Mouse (Mus musculus): ENCODE data around the gene Apoh. TPM values are rescaled to one million over a fixed set of nuclear protein-coding genes. Genes with fewer than 3 reads are reported as not detected.
A peak's percentile ranks its signal among the peaks of the same experiment; 100 is the strongest.

The Apoh gene
- total RNA-seq, 1 experiment from 2014 or later, result not detected

- peak; percentile 94 for ATAC-seq (ENCODE audit: extremely low read depth, insufficient number of reproducible peaks, low FRiP score, poor library complexity, severe bottlenecking)
These were observed 81.9 kb downstream of the Apoh start, which contains the start of gene Cep112 for GRCm38 (mm10) chr11:108424889-108425591. TSS of gene Cep112 (plus strand) at chr11:108425192.

DNA sequence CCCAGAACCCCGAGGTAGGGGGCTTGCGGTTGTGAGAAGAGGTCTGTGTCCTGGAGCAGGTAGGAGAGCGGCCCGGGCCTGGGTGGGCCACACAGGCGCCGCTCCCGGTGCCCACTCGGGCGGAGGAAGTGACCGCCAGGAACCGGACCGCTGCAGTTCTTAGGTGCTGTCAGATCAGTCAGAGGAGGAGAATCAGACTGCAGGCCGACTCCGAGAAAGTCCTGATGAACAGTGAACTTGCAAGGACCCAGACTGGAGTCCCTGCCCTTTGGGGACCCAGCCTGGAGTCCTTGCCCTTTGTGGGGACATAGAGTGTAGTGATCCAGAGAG is 82.4 kb downstream of the Apoh start:
- ATAC-seq (ENCODE audit: extremely low read depth, insufficient number of reproducible peaks, low FRiP score, poor library complexity, severe bottlenecking), result no peak

- ATAC-seq (ENCODE audit: extremely low read depth, insufficient number of reproducible peaks, low FRiP score, poor library complexity, severe bottlenecking), result no peak
These were observed 82.9 kb downstream of the Apoh start for GRCm38 (mm10) chr11:108426086-108426485.

GRCm38 (mm10) chr11:108427191-108427590 is 84.0 kb downstream of the Apoh start:
- no peak for ATAC-seq (ENCODE audit: extremely low read depth, insufficient number of reproducible peaks, low FRiP score, poor library complexity, severe bottlenecking)

DNA sequence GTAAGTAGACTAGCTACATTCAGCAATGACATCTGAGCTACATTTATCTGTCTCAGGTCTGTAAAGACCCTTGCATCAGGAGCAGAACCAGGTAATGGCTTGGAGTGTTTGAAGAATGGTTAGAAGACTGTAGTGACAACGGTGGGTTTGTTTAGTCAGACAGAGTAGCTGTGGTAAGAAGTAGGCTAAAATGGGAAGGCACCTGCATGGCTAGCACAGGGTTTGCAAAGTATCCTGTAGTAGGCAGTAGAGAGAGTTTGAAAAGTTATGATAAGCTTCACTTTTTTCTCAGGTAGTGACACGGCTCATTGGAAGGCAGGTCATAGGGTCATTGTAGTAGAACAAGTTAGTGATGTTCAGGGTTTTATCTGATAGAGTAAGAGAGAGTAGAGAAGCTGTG is 85.9 kb downstream of the Apoh start:
- ATAC-seq (ENCODE audit: extremely low read depth, insufficient number of reproducible peaks, low FRiP score, poor library complexity, severe bottlenecking), result no peak

DNA sequence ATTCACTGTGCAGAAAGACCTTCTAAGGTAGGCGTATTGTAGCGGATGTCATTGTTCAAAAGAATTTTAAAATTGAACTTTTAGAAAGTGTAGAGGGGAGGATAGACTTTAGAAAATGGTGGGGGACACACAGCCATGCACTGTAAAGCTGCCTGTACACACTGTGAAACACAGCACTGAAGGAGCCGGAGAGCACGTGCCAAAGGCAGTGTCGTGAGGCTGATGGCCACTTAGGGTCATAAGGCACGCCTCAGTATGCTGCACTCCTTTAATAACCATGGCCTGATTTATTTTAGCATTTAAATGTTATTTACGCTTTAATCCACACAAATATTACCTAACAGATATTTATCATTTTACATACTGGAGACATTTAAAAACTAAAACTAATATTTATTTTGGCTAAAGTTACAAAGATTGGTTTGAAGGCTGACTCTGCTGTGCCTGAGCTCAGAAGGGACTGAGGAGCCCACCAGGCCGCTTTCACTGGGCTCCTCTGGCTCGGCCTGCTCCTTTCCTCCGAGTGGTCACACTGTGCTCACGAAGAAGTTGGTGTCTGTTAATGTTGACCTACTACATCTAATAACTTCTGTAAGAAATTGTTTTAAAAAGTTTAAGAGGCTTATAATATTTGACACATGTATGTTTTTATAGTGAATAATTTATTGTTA is 100.9 kb downstream of the Apoh start:
- no peak for ATAC-seq (ENCODE audit: extremely low read depth, insufficient number of reproducible peaks, low FRiP score, poor library complexity, severe bottlenecking)

GRCm38 (mm10) chr11:108447148-108447547 is 104.0 kb downstream of the Apoh start:
- no peak for ATAC-seq (ENCODE audit: extremely low read depth, insufficient number of reproducible peaks, low FRiP score, poor library complexity, severe bottlenecking)

DNA sequence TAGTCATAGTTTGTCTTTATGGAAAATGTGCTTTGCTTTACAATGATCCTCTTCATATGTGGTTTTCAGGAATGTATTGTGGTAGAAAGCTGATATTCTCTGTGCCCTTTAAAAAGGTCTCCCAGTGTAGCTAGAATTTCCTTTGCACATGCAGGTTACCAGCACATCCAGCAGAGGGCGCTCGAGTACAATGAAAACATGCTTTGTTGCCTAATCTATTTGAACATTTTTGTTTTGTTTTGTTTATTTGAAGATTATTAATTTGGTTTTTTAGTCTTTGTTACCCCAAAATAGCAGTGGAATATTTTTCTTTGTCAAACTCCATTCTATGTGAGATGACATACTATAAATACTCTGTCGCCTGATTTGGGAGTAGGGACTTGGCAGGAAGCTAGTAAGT is 106.7 kb downstream of the Apoh start:
- 0 out of 2 replicates have a peak, but pooled peaks have one; percentile 36 for ATAC-seq (ENCODE audit: extremely low read depth, insufficient number of reproducible peaks, low FRiP score, poor library complexity, severe bottlenecking)

DNA sequence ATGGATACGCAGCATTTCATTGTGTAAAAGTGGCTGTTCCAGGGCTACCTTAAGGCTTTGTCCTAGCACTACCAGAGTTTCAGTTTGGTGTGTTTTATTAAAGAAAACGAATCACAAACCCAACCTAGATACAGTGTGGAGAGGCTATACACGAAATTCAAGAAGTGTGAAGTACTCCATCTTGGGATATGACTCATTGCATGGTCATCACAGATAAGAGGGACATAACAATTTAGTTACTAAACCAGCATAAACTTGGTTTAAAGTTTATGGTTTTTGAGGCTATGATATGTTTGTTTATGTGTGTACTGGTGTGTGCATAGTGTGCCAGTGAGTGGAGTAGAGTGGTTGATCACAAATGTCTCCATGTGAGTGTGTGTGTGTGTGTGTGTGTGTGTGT is 116.4 kb downstream of the Apoh start:
- no peak for ATAC-seq (ENCODE audit: extremely low read depth, insufficient number of reproducible peaks, low FRiP score, poor library complexity, severe bottlenecking)

Other genes starting within 250 kb of the Apoh start
- gene Prkca, start 574 bp downstream of the Apoh start, total RNA-seq (2017), result 10.1 and 10.7 TPM in 2 replicates
- gene Cep112, start 81.8 kb downstream of the Apoh start, total RNA-seq (2017), result 0.58 and 2.0 TPM in 2 replicates